Mouse (Mus musculus): ENCODE data around the gene 1600014C23Rik. TPM values are rescaled to one million over a fixed set of nuclear protein-coding genes. Genes with fewer than 3 reads are reported as not detected.
A peak's percentile ranks its signal among the peaks of the same experiment; 100 is the strongest.

Gene 1600014C23Rik
- polyA plus RNA-seq, 1 experiment, result 0.54 TPM

GRCm38 (mm10) chr17:45737078-45737601 lies 3.5 kb upstream of the 1600014C23Rik start:
- 30% methylated on average over 10 of the region's 10 CpGs for WGBS
- H3K4me1 ChIP-seq (ENCODE audit: control insufficient read depth, insufficient read depth, low read length), result peaks cover 16% of the 10 kb centered on the region
- peak in 1 of 2 experiments; percentile 31 for DNase-seq
- no peaks in the 10 kb centered on the region for H3K27me3 ChIP-seq (ENCODE audit: control insufficient read depth, insufficient read depth, low read length)
- peak overlapping the region; percentile 19 for H3K27ac ChIP-seq (ENCODE audit: insufficient read depth, low read length)
- peak overlapping the region; percentile 71 for H3K4me3 ChIP-seq (replicated peaks; ENCODE audit: insufficient read depth, low read depth, low read length)
- TF ChIP-seq CTCF (IDR thresholded peaks at IDR 0.05; ENCODE audit: borderline replicate concordance, insufficient read depth, low read depth, low read length) (no peak), POLR2A (IDR thresholded peaks at IDR 0.05; ENCODE audit: borderline replicate concordance, insufficient read depth, low read length) (no peak)

- Histone ChIP-seq H3K27ac (ENCODE audit: insufficient read depth, low read length) (peak overlapping the region; percentile 80), H3K4me1 (ENCODE audit: control insufficient read depth, insufficient read depth, low read length) (peaks cover 16% of the 10 kb centered on the region), H3K4me3 (replicated peaks; ENCODE audit: insufficient read depth, low read depth, low read length) (peak overlapping the region; percentile 71), H3K27me3 (ENCODE audit: control insufficient read depth, insufficient read depth, low read length) (no peaks in the 10 kb centered on the region)
- TF ChIP-seq CTCF (IDR thresholded peaks at IDR 0.05; ENCODE audit: borderline replicate concordance, insufficient read depth, low read depth, low read length) (no peak), POLR2A (IDR thresholded peaks at IDR 0.05; ENCODE audit: borderline replicate concordance, insufficient read depth, low read length) (peak; percentile 89)
- under 1% methylated on average over 62 of the region's 72 CpGs for WGBS
- peak; percentile 91 to 92 for DNase-seq
Measured at GRCm38 (mm10) chr17:45736311-45737077, 2.9 kb upstream of the 1600014C23Rik start.

GRCm38 (mm10) chr17:45735382-45736310 lies 2.0 kb upstream of the 1600014C23Rik start:
- Histone ChIP-seq H3K27me3 (ENCODE audit: control insufficient read depth, insufficient read depth, low read length) (no peaks in the 10 kb centered on the region), H3K4me1 (ENCODE audit: control insufficient read depth, insufficient read depth, low read length) (peaks cover 16% of the 10 kb centered on the region), H3K27ac (ENCODE audit: insufficient read depth, low read length) (peak overlapping the region; percentile 80), H3K4me3 (replicated peaks; ENCODE audit: insufficient read depth, low read depth, low read length) (peak overlapping the region; percentile 60)
- DNase-seq, result peak; percentile 86 to 91
- TF ChIP-seq POLR2A (IDR thresholded peaks at IDR 0.05; ENCODE audit: borderline replicate concordance, insufficient read depth, low read length) (no peak), CTCF (IDR thresholded peaks at IDR 0.05; ENCODE audit: borderline replicate concordance, insufficient read depth, low read depth, low read length) (peak; percentile 92)
- WGBS, result 12% methylated on average over 10 of the region's 10 CpGs

GRCm38 (mm10) chr17:45734881-45735280 lies 1.2 kb upstream of the 1600014C23Rik start:
- peak; percentile 27 to 36 for DNase-seq
- TF ChIP-seq POLR2A (IDR thresholded peaks at IDR 0.05; ENCODE audit: borderline replicate concordance, insufficient read depth, low read length) (no peak), CTCF (IDR thresholded peaks at IDR 0.05; ENCODE audit: borderline replicate concordance, insufficient read depth, low read depth, low read length) (no peak)
- Histone ChIP-seq H3K4me3 (replicated peaks; ENCODE audit: insufficient read depth, low read depth, low read length) (no peak overlapping the region), H3K27ac (ENCODE audit: insufficient read depth, low read length) (no peak overlapping the region), H3K27me3 (ENCODE audit: control insufficient read depth, insufficient read depth, low read length) (no peaks in the 10 kb centered on the region), H3K4me1 (ENCODE audit: control insufficient read depth, insufficient read depth, low read length) (peaks cover 16% of the 10 kb centered on the region)
- 88% methylated on average over 4 of the region's 4 CpGs for WGBS

GRCm38 (mm10) chr17:45734333-45734732 lies 689 bp upstream of the 1600014C23Rik start:
- DNase-seq, result no peak
- peak overlapping the region; percentile 32; the same call in 1 of the 2 replicates for H3K27ac ChIP-seq (ENCODE audit: insufficient read depth, low read length)
- H3K27me3 ChIP-seq (ENCODE audit: control insufficient read depth, insufficient read depth, low read length), result no peaks in the 10 kb centered on the region
- H3K4me3 ChIP-seq (replicated peaks; ENCODE audit: insufficient read depth, low read depth, low read length), result no peak overlapping the region
- WGBS, result 66% methylated on average over 3 of the region's 3 CpGs
- H3K4me1 ChIP-seq (ENCODE audit: control insufficient read depth, insufficient read depth, low read length), result peaks cover 16% of the 10 kb centered on the region
- TF ChIP-seq POLR2A (IDR thresholded peaks at IDR 0.05; ENCODE audit: borderline replicate concordance, insufficient read depth, low read length) (no peak), CTCF (IDR thresholded peaks at IDR 0.05; ENCODE audit: borderline replicate concordance, insufficient read depth, low read depth, low read length) (no peak)

GRCm38 (mm10) chr17:45733038-45733734 lies 458 bp downstream of the 1600014C23Rik start:
- Histone ChIP-seq H3K27ac (ENCODE audit: insufficient read depth, low read length) (no peak overlapping the region), H3K27me3 (ENCODE audit: control insufficient read depth, insufficient read depth, low read length) (no peaks in the 10 kb centered on the region), H3K4me3 (replicated peaks; ENCODE audit: insufficient read depth, low read depth, low read length) (no peak overlapping the region), H3K4me1 (ENCODE audit: control insufficient read depth, insufficient read depth, low read length) (peaks cover 16% of the 10 kb centered on the region)
- 27% methylated on average over 19 of the region's 19 CpGs for WGBS
- TF ChIP-seq POLR2A (IDR thresholded peaks at IDR 0.05; ENCODE audit: borderline replicate concordance, insufficient read depth, low read length) (no peak), CTCF (IDR thresholded peaks at IDR 0.05; ENCODE audit: borderline replicate concordance, insufficient read depth, low read depth, low read length) (no peak)
- peak in 1 of 2 experiments; percentile 48 for DNase-seq

Measured in cerebellum, adult 2 months (tissue).